Mouse (Mus musculus) inflammation-experienced regulatory T-cells, adult 6 months (primary cell): ENCODE results near the gene Ccdc3. TPM values are rescaled to one million over a fixed set of nuclear protein-coding genes. Genes with fewer than 3 reads are reported as not detected.
"Not testable (repeated sequence)": the region's sequence is repeated elsewhere in the genome, so short reads cannot be mapped to it uniquely, and the experiment has no call there.

Source experiments
- ATAC-seq: one replicate; pipeline ENCODE4 v1.8.0; 2017
- polyA plus RNA-seq, 3 experiments: library from polyadenylated mRNA; unstranded; fragments of 100-300 nt; shearing (Covaris generic); gene quantifications; one replicate each; pipeline ENCODE4 v1.2.1; 2017

Gene Ccdc3
- polyA plus RNA-seq, result not detected

DNA sequence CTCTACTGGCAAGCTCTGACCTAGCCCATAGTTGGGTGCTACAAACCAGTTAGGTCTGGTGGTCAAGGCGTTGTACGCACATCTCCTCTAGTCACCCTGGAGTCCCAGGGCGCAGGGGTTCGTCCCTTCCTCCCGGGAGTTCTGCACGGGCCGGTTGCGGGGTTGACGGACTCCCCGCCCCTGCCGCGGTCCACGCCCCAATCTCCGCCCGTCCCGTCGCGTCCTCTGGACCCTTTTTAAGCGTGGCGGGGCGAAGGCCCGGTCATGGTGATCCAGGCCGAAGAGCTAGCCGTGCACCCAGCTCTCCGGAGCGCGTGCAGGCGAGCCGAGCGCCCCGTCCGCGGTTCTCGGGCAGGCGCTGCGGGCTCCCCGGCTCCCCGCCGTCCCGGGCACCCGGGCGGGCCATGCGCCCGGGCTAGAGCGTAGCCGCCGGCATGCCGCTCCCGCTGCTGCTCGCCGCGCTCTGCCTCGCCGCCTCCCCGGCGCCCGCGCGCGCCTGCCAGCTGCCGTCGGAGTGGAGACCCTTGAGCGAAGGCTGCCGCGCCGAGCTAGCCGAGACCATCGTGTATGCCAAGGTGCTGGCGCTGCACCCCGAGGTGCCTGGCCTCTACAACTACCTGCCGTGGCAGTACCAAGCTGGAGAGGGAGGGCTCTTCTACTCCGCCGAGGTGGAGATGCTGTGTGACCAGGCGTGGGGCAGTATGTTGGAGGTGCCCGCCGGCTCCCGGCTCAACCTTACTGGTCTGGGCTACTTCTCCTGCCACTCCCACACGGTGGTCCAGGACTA is at the start of gene Ccdc3:
TSS of gene Ccdc3 (plus strand) at position 277 of the 787 bp plus-strand sequence.
- no peak for ATAC-seq

DNA sequence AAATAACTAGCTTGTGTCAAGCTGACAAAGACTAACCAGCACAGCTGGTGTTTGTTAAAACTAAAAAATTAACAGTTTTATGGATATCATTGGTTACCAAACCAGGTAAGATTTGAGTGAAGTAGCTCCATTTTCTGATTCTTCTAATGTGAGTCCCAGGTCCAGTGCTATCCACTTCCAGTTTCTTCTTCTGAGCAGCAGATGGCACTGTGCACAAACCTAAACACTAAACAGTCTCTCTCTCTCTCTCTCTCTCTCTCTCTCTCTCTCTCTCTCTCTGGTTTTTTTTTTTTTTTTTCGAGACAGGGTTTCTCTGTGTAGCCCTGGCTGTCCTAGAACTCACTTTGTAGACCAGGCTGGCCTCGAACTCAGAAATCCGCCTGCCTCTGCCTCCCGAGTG is 47.2 kb upstream of the Ccdc3 start:
- ATAC-seq, result not testable (repeated sequence)

DNA sequence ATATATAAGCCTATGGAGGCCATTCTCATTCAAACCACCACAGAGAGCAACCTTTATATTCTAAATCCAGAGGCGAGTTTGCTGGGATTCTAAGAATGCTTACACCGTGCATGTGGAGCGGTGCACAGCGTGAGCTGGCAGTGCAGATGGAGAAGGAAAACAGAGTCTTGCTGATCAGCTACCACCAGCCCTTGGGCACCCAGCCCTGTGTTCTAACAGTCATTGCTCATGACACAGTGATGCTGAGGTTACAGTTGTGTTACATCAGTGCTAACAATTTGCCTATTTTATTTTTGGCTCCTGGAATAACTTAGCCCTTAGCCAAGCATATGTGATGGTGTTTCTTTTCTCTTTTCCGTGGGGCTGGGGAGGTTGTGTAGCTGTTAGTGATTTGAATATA is 42.7 kb upstream of the Ccdc3 start:
- no peak for ATAC-seq

DNA sequence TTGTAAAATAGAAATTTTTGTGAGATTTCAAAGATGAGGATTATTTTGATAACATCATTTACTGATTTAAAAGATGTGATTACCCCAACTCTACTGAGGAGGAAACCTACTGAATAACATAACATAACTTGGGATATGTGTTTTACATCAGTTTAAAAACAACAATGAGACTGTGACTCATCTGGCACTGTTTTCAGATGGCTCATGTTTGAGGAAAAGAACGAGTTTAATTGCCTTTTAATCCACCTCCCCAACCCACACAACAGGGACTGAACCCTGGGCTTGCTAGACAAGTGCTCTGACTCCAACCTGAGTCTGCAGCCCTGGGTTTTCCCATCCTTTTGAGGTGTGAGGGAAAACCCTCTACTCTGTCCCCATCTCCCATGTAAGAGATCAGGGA is 42.3 kb upstream of the Ccdc3 start:
- ATAC-seq, result no peak

DNA sequence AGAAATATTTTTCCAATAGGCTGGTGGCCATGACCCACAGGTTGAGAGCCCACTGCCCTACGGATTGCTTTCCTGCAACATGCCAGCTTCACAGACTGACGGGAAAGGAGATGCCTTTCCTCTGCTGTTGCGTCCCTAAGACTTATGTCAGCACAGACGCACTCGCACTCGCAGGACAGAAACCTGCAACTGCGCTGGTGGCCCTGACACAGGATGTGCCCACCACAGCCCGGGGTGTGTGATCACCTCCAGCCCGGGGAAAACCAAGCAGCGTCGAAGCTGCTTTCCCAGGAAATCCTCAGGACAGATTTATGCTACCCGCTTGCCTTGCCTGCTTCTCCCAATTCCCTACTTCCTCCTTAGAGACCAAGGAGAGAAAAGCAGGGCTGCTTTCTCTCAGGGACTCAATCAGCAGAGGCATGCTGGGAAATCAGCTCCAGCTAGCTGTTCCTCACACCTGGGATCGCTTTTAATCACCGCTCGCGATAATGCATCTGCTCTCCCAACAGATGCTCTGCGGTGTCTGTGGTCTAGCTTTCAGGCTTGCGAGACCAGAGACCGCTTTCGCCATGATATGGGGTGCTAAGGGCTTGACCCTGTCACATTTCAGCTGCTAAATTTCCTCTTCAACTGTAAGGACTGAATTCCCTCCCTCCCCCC is 39.7 kb upstream of the Ccdc3 start:
- no peak for ATAC-seq

DNA sequence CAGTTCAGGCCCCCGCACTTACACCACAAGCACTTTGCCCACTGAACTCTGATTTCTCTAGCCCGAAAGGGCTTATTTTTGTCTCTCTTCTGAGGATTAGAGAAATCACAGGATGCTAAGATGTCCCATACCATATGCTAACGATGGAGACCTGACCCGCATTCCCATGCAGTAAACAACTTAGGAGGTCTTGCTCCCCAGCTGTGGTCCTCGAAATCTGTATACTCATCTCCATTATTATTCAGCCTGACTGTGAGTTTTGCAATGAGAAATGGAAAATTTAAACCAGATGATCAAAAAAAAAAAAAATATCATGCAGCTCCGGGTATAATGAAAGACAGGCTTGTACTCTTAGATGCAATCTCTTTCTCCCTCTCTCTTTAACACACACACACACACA is 38.4 kb upstream of the Ccdc3 start:
- no peak for ATAC-seq

DNA sequence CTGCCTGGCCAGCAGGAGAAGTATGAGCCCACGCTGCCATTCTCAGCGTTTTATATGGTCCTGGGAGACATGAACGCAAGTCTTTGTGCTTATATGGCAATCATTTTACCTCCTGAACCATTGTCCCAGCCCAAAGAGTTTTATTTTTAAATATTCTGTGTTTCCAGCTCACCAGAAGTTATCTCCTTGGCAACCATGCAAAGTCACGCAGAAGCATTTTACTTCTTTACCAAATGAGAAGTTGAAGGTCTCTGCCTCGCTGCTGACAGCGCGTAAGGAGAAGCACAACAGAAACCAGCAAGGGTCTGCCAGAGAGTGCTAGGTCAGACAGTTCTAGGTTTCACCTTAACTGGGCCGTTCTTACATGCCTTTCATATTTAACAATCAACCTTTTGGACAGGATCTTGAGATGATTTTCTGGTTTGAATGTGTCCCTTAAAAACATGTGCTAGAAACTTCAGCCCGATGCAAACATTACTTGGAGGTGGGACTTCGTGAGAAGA is 35.8 kb upstream of the Ccdc3 start:
- no peak for ATAC-seq

DNA sequence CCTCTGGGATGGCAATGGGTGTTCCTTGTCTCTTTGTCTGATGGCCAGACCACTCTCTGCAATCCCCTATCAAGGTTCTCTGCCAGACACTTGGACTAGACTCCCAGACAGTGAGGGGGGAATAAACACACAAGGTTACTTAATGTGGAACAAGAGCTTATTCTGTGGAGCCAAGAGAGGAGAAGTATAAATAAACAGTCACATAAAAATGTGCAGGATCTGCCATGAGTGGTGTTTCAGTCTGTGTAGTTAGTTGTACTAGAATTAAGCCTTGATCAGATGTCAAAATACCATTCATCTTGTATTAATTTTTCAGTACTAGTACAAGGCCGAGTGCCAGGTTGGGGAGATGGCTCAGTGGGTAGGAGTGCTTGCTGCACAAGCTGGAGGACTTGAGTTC is 34.7 kb upstream of the Ccdc3 start:
- no peak for ATAC-seq

DNA sequence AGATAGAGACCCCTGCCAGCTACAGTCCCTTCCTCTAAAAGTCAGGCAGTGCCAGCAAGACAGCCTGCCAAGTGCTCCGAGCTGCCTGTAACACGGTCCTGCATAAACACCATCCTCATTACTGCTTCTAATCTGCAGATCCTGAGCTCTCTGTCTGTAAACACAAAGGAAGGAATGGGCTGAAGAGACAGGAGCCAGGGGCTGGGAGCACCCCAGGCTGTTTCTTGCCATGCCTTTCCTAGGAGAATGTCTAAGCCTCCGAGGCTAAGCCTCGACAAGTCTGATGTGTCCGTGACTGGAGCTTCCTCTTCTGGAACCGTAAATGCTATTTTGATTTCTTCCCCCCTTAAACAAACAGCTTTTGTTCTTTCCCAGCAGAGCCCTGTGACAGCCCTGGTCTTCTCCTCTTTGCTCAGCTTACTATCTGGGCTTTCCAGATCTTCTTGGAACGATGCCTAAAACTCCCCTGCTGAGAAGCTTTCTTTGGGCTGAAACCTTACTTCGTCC is 24.7 kb upstream of the Ccdc3 start:
- no peak for ATAC-seq

DNA sequence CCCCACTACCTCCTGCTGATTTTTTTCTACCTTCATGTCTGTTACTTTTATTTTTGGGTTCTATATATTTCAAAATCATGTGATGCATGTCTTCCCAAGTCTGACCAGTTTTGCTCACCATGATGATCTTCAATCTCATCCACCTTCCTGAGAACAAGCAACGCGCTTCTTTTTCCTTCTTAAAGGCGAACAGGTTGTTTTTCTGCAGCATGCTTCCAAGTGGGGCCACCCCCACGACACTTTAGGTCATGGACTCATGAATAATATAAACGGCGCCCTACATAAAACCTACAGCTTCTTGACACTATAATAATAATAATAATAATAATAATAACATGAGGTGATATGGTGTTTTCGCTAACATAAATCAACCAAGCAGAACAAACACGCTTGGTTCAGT is 23.2 kb upstream of the Ccdc3 start:
- no peak for ATAC-seq

DNA sequence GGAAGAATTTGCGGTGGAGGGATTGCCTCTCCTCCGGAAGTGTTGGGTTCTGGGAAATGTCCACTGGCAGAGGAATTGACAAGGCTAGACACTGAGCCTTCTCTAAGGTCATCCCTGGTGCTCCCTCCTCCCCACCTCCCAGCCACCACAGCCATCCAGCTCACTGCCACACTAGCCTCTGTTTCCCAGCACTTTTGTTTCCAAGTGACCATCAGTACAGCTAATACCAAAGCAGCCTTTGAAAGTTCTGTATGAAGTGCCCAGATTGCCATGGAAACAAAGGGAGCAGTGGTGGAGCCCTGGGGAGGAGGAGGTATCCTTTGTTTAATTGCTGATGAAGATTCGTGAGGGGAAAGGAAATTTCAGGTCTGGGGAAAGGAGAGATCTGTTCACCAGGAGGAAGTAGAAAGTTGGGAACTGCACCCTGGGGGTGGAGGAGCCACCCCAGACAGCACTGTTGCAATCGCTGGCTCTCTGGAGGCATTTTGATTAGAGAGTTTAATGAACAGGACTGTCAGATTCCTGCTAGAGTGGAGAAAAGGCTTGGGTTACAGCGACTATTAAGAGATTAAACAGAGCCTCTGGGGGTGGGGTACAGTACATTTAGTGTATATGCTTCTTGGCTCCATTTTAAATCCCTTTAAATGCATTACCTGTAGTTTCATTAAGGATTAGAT is 20.6 kb upstream of the Ccdc3 start:
- no peak for ATAC-seq

DNA sequence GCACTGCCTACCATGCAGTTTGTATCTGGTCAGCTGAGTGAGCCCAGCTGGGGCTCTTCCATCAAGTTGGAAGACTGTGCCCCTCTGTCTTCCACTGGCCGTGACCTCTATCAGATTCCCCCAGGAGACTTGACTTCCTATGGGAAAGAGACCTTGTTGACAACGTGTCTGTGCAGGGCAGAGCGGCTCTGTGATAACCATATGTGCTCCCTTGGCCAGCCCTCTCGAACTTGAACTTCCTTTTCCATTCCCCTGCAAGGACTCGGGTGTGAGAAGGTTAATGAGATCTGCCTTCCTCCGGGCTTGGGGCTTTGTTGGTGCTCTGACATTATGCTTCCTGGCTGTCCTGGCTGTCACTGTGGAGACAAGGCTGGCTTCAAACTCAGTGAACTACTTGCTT is 12.1 kb upstream of the Ccdc3 start:
- no peak for ATAC-seq

DNA sequence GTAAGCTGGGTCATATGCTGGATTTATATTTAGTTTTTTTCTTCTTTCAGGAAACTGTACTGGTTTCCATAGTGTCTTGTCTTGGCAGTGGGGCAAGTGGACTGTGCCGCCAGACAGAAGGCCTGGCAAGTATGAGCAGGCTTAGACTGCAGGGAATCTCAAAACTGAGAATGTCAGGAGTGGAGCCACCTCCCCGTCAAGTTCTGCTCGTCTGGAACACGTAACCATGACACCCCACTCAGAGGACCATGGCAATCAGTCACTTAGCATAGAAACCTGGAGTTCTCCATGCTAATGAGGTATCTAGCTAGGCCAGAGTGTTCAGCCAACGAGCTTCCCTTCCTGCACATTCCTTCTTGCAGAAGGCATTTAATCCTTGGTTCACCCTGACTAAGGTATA is 10.2 kb upstream of the Ccdc3 start:
- no peak for ATAC-seq

DNA sequence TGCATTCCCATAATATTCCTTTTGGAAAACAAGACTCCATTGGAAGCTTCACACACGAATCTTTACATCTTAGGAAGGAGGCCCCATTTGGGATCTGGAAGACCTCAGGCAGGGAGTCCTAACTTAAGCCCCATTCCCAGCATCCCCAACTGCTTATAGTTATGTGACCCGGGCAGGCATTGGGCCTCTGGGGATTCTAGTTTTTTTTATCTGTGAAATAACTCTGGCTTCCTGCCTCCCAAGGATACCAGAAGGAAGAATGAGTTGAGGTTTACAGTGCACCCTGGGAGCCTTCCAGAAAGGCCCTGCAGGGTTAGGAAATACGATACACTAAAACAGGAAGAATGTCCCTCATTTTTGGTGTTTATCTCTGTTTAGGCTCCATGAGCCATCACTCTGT is 8.5 kb upstream of the Ccdc3 start:
- no peak for ATAC-seq

DNA sequence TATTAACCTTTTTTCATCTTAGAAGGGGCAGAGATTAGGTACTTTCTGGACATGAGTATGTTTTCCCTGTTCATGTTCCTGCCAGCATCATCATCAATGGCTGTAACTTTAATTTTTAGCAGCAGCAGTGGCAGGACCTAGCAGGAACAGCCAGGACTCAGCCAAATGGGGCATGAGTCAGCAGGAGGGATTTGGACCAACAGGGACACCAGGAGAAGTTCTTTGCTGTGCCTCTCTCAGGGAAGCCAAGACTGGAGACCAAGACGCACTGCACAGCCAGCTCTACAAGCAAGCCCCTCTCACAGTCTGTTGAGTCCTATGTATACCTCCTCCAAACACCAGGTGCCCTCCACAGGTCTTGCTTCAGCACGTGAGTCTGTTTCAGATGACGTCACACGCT is 5.5 kb upstream of the Ccdc3 start:
- no peak for ATAC-seq

DNA sequence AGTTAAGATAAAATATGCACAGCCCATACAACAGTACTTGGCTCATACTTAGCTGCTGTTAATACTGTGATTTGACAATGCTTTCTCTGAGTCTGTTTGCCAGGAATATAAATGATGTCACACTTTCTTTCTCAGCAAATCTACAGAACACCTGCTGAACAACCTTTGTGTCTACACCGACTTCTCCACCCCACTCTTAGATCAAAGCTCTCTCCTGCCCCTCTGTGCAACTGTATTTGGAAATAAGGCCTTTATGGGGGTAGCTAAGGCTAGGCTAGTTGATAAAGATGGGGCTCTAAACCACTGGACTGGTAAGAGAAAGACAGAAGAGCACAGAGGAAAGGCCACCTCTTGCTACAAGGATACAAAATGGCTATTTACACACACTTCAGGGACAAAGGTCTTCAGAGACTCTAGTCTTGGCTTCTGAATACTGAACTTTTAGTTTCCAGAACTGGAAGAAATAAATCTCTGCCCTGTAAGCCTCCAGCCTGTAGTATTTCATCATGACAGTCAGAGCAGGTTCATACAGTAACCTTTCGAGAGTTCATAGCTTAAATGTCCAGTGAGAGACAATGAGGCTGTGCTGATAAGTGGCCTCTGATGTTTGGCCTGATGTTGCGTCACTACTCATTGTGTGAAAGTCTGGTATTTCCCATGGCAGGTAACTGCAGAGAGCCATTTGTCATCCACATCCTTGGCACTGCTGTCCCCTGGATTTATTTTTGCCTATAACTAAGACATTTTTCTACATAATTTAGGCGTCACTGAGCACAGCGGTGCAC is 2.4 kb upstream of the Ccdc3 start:
- no peak for ATAC-seq

DNA sequence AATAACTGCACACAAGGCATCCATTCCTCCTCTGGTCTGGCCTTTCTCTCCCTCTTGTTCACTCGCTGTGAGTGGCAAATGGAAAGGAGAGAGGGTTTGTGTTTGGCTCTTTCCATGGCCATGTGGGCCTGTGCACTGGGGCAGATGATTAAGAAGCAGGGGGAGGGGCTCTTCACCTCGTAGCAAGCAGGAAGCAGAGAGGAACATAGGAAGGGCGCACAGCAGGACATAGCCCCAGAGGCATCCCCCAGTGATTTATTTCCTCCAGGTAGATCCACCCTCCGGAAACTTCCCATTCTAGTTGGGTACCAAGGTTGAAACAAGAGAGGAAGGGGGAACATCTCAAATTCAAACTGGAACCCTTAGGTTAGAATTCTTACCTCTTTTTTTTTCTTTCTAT is 2.4 kb downstream of the Ccdc3 start:
- no peak for ATAC-seq

DNA sequence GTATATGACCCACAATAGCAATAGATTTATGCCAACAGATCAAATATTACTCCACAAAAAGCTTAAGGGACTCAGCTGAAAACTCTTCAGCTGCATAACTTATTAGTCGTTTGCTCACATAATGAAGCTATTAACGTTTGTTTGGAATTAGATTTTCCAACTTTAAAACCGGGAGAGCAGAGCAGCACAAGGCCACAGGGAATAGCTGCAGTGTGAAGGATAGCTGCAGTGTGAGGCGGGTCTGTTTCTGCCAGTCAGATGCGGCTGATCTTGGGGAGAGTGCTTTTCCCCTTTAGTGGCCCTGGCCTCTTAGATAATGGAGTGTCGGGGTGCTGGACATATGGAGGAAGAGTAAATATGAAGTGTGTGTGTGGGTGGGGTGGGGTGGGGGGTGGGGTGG is 6.9 kb downstream of the Ccdc3 start:
- ATAC-seq, result no peak

DNA sequence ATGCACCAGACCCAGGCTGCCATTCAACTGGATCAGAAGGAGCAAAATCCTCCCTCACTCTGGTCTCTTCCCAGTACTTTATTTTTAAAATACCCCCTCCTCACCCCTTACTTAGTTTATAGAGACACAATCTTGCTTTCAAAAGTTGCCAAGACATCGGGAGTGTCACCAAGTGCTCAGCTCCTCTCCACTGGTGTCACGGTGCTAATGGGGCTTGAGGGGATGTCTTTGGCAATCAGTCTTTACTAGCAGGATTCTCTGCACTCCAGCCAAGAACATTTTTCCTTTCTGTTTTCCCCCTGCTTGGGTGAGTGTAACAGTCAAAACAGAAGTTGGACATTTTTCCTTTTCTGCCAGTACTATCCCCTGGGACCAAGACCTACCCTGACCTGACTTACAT is 10.3 kb downstream of the Ccdc3 start:
- no peak for ATAC-seq

DNA sequence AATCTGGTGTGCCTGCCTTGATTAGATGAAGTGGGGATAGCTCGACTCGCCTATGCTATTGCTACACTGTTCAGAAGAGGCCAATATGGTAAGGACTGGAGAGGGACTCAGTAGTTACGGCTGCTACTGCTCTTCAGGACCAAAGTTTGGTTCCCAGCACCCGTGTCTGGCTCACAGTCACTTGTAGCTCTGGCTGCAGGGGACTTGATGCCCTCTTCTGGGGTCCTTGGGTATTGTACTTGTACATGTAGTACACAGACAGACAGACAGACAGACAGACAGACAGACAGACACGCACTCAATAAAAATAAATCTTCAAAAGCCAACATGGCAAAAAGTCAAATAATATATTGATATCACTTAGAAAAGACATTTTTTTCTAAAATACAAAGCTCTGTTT is 17.1 kb downstream of the Ccdc3 start:
- ATAC-seq, result no peak

DNA sequence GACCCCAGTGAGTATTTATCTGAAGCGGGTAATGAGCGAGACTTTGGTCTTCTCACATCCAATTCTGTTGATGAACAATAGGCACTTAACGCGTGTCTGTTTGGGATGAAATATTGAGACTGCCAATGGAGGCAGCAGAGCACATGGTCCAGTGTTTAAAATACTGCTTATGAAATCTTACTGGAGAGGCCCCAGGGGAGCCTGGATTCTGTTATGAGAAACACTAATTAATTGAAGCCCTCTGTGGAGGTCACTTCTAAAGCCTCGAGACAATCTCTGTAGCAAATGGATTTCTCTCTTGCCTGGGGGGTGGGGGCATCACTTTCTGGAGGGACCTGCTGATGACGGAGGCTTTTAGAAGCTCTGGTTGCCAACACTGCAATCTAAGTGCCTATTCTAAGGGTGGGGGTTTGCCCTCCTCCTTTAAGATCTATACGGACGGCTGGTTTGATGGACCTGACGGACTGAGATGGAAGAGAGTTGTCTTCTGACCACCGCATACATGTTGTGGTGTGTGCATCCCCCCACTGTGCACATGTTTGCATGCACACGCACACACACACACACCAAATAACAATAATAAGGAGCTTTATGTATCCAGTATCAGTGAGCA is 22.8 kb downstream of the Ccdc3 start:
- ATAC-seq, result no peak
